Mouse (Mus musculus) neural tube, embryonic 14.5 days (tissue): ENCODE measurements at regions not wholly inside any gene's neighbourhood (a gene's known extent, or its start where the extent isn't known, plus 50 kb on each side); places are given as distances from the start of the nearest gene placed in this dataset.

Experiments used
- microRNA counts: library from miRNA; unstranded; fragments of <30 nt; microRNA quantifications from one replicate; lab custom pipeline; 2016
- microRNA-seq: library from miRNA; unstranded; fragments of <30 nt; microRNA quantifications from one replicate; pipeline ENCODE4, GENCODE M21; 2016

MicroRNA genes in the stretch of these regions (microRNA counts, 519-probe panel; counts per million panel counts)
- microRNA mmu-miR-101a (lab: Ali Mortazavi, UCI), result 4,459 counts per million, percentile 56 among the panel's probes with 10 or more counts

Small RNAs in the stretch of these regions (microRNA-seq; reads per million reads assigned to microRNA genes)
- 416 reads per million, percentile 67 among the genes with 10 or more reads in this experiment for gene Mir101a
